Mouse (Mus musculus) frontal cortex, postnatal 10 days (tissue): ENCODE data around the gene Hdac5.

Experiments used
- DNase-seq, 2 experiments: peaks; one replicate each; pipeline ENCODE4 v3.0.0; 2022; ENCODE audit warnings: low spot score in 2 of 2, mixed read lengths in 1 of 2

The Hdac5 gene

GRCm38 (mm10) chr11:102230006-102230741 lies at the start of gene Hdac5:
Gene Hdac5 (minus strand): TSS chr11:102230166.
- peak; percentile 96 for DNase-seq

- no peak for DNase-seq
Measured at GRCm38 (mm10) chr11:102279595-102279994, 49.6 kb upstream of the Hdac5 start.

DNA sequence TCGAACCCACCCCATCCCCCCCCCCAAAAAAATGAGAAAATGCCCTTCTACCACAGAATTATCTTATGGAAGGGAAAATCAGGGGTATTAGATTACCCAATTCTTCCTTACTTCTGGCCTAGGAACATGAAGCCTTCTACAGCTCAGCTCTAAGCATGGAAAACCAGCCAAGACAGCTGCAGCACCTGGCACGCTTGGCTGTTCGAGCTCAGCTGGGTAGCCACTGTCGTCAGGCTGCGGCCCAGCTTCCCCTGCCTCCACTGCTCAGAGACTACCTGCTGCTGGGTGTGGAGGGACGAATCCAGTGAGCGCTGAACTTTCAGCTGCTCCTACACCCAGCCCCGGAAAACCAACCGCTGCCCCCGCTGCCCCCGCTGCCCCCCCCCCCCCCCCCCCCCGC lies 47.8 kb upstream of the Hdac5 start:
- no peak for DNase-seq

DNA sequence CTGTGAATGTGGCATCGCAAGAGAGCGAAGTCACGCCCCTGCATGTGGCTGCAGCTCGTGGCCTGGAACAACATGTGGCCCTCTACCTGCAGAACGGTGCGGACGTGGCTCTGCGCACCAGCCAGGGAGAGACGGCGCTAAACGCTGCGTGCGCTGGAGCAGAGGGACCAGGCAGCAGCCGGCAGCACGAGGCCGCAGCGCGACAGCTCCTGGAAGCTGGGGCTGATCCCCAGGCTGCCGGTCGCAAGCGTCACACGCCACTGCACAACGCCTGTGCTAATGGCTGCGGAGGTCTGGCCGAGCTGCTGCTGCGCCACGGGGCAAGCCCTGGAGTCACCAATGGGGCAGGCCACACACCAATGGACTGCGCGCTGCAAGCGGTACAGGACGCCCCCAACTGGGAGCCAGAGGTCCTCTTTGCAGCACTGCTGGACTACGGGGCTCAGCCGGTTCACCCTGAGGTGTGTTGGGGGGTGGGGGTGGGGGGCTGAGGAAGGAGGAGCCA lies 46.5 kb upstream of the Hdac5 start:
- DNase-seq: no peak

- DNase-seq: no peak
Measured at GRCm38 (mm10) chr11:102268520-102269244, 38.7 kb upstream of the Hdac5 start, which contains the start of gene Asb16. Gene Asb16 (plus strand): TSS chr11:102268743.

DNA sequence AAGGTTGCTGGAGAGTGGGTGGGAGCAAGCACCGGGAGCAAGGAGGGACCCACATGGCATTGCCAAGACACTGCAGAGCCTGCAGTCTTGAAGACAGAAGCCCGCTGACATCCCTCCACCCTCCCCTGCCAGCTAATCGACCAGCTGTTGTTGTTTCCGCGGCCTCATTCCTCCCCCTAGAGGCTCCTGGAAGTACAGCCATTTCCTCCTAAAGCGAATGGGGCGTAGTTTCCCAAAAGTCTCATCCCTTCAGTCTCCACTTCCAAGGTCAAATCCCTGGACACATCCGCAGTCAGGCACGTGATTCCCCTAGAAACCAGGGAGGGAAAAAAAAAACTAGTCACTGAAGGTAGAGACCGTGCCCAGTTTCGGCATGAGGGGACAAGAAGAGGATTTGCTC lies 37.5 kb upstream of the Hdac5 start:
- DNase-seq: peak in 1 of 2 experiments; percentile 63

DNA sequence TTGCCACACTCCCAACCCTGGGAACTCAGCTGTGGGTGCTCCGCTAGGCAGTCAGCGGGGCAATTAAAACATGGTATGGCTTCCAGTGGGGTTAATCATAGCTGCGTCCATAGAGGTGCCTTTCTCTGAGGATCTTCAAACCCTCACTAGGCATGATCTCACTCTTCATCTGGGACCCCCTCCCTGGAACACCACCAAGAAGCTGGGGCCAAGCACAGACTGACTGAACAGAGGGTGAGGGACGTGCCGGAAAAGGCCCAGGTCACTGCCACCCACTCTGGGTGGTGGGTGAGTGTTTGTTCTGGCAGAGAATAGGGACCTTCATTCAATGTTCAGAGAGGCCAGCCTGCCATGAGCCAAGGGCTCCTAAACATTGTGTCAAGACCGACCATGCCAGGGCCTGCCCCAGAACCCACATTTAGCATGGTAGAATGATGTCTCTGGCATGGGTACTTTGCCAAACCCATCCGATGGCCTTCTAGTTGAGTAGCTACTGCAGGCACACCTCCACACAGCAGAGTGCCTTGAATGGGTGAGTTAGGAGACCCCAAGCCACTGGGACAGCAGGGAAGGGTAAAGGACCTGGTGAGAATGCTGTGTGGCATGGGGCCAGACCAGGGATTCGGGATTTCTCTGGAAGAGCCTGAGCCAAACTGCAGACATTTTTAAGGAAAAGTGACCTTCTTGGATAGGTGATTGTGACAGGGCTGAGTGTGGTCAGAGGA lies 36.8 kb upstream of the Hdac5 start:
- DNase-seq: no peak

DNA sequence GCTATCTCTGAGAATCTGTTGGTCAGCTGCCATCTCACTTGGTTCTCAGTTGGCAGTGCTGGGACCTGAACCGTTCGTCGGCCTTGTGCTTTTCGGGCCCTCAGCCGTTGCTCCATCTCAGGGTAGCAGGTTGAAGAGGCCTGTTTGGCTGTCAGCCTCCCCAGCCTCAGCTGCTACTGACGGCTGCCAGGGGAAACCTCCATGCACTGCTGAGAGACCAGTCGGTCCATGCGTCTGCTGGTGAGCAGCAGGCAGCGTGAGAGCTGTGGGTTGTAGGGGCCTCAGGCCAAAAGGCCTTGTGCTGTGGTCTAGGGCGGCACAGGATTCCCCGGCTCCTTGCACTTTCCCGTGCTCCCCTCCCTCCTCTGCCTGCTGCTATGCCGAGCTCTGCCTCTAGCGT lies 35.9 kb upstream of the Hdac5 start:
- no peak for DNase-seq

- no peak for DNase-seq
Measured at GRCm38 (mm10) chr11:102263211-102263610, 33.2 kb upstream of the Hdac5 start.

DNA sequence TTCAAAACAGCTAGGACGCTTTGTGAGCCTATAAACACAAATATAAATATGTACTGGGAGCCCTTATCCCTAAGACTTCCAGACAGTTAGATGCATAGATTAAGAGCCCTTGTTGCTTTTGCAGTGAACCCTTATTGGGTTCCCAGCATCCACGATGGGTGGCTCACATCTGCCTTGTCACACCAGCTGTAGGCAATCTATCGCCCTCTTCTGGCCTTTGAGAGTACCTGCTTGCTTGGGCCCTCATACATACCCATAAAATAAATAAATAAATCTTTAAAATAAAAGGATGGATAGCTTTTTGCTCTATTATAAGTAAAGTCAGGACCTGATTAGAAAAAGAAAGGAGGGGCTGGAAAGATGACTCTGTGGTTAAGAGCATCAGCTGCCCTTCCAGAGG lies 28.6 kb upstream of the Hdac5 start:
- no peak for DNase-seq

GRCm38 (mm10) chr11:102258095-102258494 lies 28.1 kb upstream of the Hdac5 start:
- DNase-seq: no peak

DNA sequence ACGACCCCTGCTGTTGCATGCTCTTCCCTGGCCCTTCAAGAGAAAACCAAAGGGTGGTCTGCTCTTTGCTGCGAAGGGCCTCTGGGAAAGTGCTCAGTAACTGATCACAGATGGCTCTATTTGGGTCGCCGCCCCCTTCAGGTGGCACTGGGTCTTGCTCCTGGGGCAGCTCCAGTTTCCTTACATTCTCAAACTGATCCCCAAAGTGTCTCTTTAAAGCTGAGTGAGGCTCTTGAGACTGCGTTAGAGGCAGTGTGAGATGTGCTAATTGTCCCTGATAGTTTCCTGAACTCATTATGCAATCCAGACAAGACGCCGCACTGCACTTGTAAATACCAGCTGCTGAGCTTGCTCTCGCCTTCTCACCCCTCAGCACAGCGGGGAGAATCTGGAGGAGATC lies 27.5 kb upstream of the Hdac5 start:
- DNase-seq: no peak

- DNase-seq: no peak
Measured at GRCm38 (mm10) chr11:102249351-102250090, 19.6 kb upstream of the Hdac5 start.

GRCm38 (mm10) chr11:102248630-102249230 lies 18.8 kb upstream of the Hdac5 start, which contains the start of gene BC030867:
Gene BC030867 (plus strand): TSS chr11:102248882.
- peak; percentile 78 to 90 for DNase-seq

- no peak for DNase-seq
Measured at GRCm38 (mm10) chr11:102246871-102247270, 16.9 kb upstream of the Hdac5 start.

- no peak for DNase-seq
Measured at GRCm38 (mm10) chr11:102246273-102246635, 16.3 kb upstream of the Hdac5 start.

DNA sequence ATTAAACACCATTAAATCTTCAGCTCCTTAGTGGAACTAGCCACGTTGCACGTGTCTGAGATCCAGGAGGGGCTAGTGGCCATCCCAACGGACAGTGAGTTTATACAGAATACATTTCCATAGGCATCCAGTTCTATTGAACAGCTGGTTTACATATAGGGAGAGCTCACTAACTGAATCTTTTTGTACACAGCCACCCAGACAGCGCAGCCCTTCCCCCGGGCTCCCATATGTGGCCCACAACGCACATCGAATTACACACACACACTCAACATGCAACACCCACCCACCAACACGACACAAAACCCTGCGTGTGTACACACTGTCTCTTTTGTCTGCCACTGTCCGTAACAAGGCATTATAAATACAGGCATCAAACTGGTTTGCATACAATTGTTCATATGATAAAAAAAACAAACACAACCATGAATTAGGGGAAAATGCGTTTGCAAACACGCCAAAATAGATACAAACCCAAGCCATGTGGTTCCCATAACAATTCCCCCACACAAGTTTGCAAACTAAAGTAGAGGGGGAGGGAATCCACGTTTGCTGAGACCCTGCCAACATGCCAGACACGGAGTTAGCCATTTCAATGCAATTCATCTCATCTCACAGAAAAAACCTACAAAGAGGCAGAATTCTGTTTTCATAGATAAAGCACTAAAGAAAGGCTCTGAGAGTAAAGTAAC lies 15.8 kb upstream of the Hdac5 start:
- DNase-seq: no peak

GRCm38 (mm10) chr11:102244926-102245449 lies 15.0 kb upstream of the Hdac5 start:
- peak; percentile 79 to 84 for DNase-seq

GRCm38 (mm10) chr11:102241874-102242273 lies 11.9 kb upstream of the Hdac5 start:
- no peak for DNase-seq

- no peak for DNase-seq
Measured at GRCm38 (mm10) chr11:102241246-102241645, 11.3 kb upstream of the Hdac5 start.
